ENCODE assay signal across 8 mouse cellular contexts in genomic region chr15:85821203-85822010, GRCm38 (mm10). TPM values are rescaled to one million over a fixed set of nuclear protein-coding genes. Genes with fewer than 3 reads are reported as not detected.
DNase-seq lines count a peak whose midpoint lies in the region; ATAC-seq and TF ChIP-seq lines count a peak whose summit lies in the region.

Pkdrej (minus strand) TSS chr15:85821734.

- TF ChIP-seq CTCF in liver, adult 2 months (IDR thresholded peaks at IDR 0.05; ENCODE audit: low read depth, low read length), result no peak

- peak; percentile 43; the same call in 1 of the 2 replicates for ATAC-seq in forebrain, embryonic 13.5 days
- peak; percentile 68; the same call in 1 of the 2 replicates for ATAC-seq in hindbrain, embryonic 13.5 days (ENCODE audit: low FRiP score)
- peak; percentile 86 for ATAC-seq in neural tube, embryonic 13.5 days (ENCODE audit: low read depth)

- peak within 1 kb of the TSS; percentile 60 for H3K9ac ChIP-seq in forebrain, embryonic 13.5 days
- H3K9ac ChIP-seq in hindbrain, embryonic 13.5 days, result peak within 1 kb of the TSS; percentile 79
- peak within 1 kb of the TSS; percentile 44 for H3K9ac ChIP-seq in liver, adult 2 months (ENCODE audit: low read depth, low read length)
- peak within 1 kb of the TSS; percentile 76 for H3K9ac ChIP-seq in neural tube, embryonic 13.5 days

- H3K36me3 ChIP-seq in forebrain, embryonic 13.5 days (ENCODE audit: poor library complexity, severe bottlenecking), result no peaks in the 10 kb centered on the region
- H3K36me3 ChIP-seq in hindbrain, embryonic 13.5 days, result no peaks in the 10 kb centered on the region
- H3K36me3 ChIP-seq in liver, adult 2 months (ENCODE audit: control insufficient read depth, insufficient read depth, low read length), result no peaks in the 10 kb centered on the region
- no peaks in the 10 kb centered on the region for H3K36me3 ChIP-seq in neural tube, embryonic 13.5 days

- H3K4me1 ChIP-seq in forebrain, embryonic 13.5 days, result peaks cover 10% of the 10 kb centered on the region
- H3K4me1 ChIP-seq in hindbrain, embryonic 13.5 days (replicated peaks), result peaks cover 13% of the 10 kb centered on the region
- H3K4me1 ChIP-seq in liver, adult 2 months (ENCODE audit: control insufficient read depth, insufficient read depth, low read length), result peaks cover 4% of the 10 kb centered on the region; the same call in 1 of the 2 replicates
- peaks cover 11% of the 10 kb centered on the region for H3K4me1 ChIP-seq in neural tube, embryonic 13.5 days (replicated peaks)

- peak; percentile 38 for DNase-seq in ovary, postnatal 10 days (ENCODE audit: low spot score)
- no peak for DNase-seq in ovary, postnatal 14 days (ENCODE audit: low spot score)
- peak; percentile 58 to 75 for DNase-seq in cerebellum, adult 18-20 months
- no peak for DNase-seq in liver, adult 2 months (ENCODE audit: extremely low read depth, low read depth, low spot score)
- DNase-seq in spleen, adult 18-20 months, result no peak

- peaks cover 25% of the 10 kb centered on the region for H3K27me3 ChIP-seq in forebrain, embryonic 13.5 days
- H3K27me3 ChIP-seq in hindbrain, embryonic 13.5 days, result peaks cover 40% of the 10 kb centered on the region
- 0 out of 2 replicates have a peak, but pooled peaks cover 3% of the 10 kb centered on the region for H3K27me3 ChIP-seq in liver, adult 2 months (ENCODE audit: control insufficient read depth, insufficient read depth, low read length)
- H3K27me3 ChIP-seq in neural tube, embryonic 13.5 days, result peaks cover 30% of the 10 kb centered on the region

- TF ChIP-seq POLR2A in liver, adult 2 months (IDR thresholded peaks at IDR 0.05; ENCODE audit: extremely low read depth, insufficient read depth, low read length), result no peak

- H3K4me3 ChIP-seq in forebrain, embryonic 13.5 days, result peak within 1 kb of the TSS; percentile 48
- peak within 1 kb of the TSS; percentile 49 for H3K4me3 ChIP-seq in hindbrain, embryonic 13.5 days
- H3K4me3 ChIP-seq in liver, adult 2 months (ENCODE audit: insufficient read depth, low read depth, low read length), result peak within 1 kb of the TSS; percentile 25; the same call in 1 of the 2 replicates
- peak within 1 kb of the TSS; percentile 48 for H3K4me3 ChIP-seq in neural tube, embryonic 13.5 days

- WGBS in forebrain, embryonic 13.5 days, result 2% methylated on average over 48 of the region's 65 CpGs
- 1% methylated on average over 63 of the region's 65 CpGs for WGBS in hindbrain, embryonic 13.5 days
- 3% methylated on average over 65 of the region's 65 CpGs for WGBS in liver, adult 2 months
- 2% methylated on average over 64 of the region's 65 CpGs for WGBS in neural tube, embryonic 13.5 days

- no peaks in the 10 kb centered on the region for H3K79me2 ChIP-seq in liver, adult 2 months (ENCODE audit: control insufficient read depth, insufficient read depth, low read length)

- no peaks in the 10 kb centered on the region; the same call in 1 of the 2 replicates for H3K9me3 ChIP-seq in forebrain, embryonic 13.5 days (replicated peaks)
- H3K9me3 ChIP-seq in hindbrain, embryonic 13.5 days, result 0 out of 2 replicates have a peak, but pooled peaks cover 3% of the 10 kb centered on the region
- peaks cover 18% of the 10 kb centered on the region for H3K9me3 ChIP-seq in neural tube, embryonic 13.5 days

- H3K27ac ChIP-seq in forebrain, embryonic 13.5 days, result no peak within 1 kb of the TSS
- no peak within 1 kb of the TSS for H3K27ac ChIP-seq in hindbrain, embryonic 13.5 days
- H3K27ac ChIP-seq in liver, adult 2 months (replicated peaks; ENCODE audit: insufficient read depth, low read depth, low read length), result no peak within 1 kb of the TSS
- no peak within 1 kb of the TSS for H3K27ac ChIP-seq in neural tube, embryonic 13.5 days (replicated peaks)

- peak within 1 kb of the TSS; percentile 93 for H3K4me2 ChIP-seq in forebrain, embryonic 13.5 days
- peak within 1 kb of the TSS; percentile 91 for H3K4me2 ChIP-seq in hindbrain, embryonic 13.5 days
- H3K4me2 ChIP-seq in neural tube, embryonic 13.5 days, result peak within 1 kb of the TSS; percentile 88

RNA-seq across cellular contexts. Expression of gene Pkdrej, which starts in this region (rescaled TPM):
- not detected in 2 replicates for polyA plus RNA-seq in forebrain, embryonic 13.5 days (2015; fragmentation: Nextera tagmentation; extraction: Ambion mirVana)
- 0.04 TPM in 1 of 2 replicates, not detected in the other for polyA plus RNA-seq in hindbrain, embryonic 13.5 days (2015; fragmentation: Nextera tagmentation; extraction: Ambion mirVana)
- under 0.01 and 0.09 TPM in 2 replicates for total RNA-seq in liver, adult 2 months (2014; rRNA removed)
- polyA plus RNA-seq in liver, adult 2 months (2012; rRNA removed), result 0.01 TPM in 2 replicates
- 0.03 and 0.17 TPM in 2 replicates for polyA plus RNA-seq in neural tube, embryonic 13.5 days (2015; fragmentation: Nextera tagmentation; extraction: Ambion mirVana)

Comparison
In these comparisons a context has a peak if more than half of its experiments do, and no peak if none do; other contexts are left out.
1. DNase-seq: peak in ovary, postnatal 10 days (single experiment) and cerebellum, adult 18-20 months (2 of 2); none in ovary, postnatal 14 days (single experiment), liver, adult 2 months (single experiment) and spleen, adult 18-20 months (0 of 2).
2. Peak in ATAC-seq, H3K4me3 ChIP-seq, H3K9ac ChIP-seq and H3K4me2 ChIP-seq in forebrain, embryonic 13.5 days; RNA of the gene not detected or under 1 TPM.
3. Peak in ATAC-seq, H3K4me3 ChIP-seq, H3K9ac ChIP-seq and H3K4me2 ChIP-seq in hindbrain, embryonic 13.5 days; RNA of the gene not detected or under 1 TPM.
4. Peak in ATAC-seq, H3K4me3 ChIP-seq, H3K9ac ChIP-seq and H3K4me2 ChIP-seq in neural tube, embryonic 13.5 days; RNA of the gene not detected or under 1 TPM.
5. Peak in every context shown above with its lines, with median percentiles within 50 percentile points of each other: ATAC-seq, H3K4me2 ChIP-seq, H3K4me3 ChIP-seq and H3K9ac ChIP-seq.